Mouse (Mus musculus) cerebellum, adult 9-10 months (tissue): ENCODE results near the gene Snx14.
A peak's percentile ranks its signal among the peaks of the same experiment; 100 is the strongest.

Source experiments
- DNase-seq: peaks from one replicate; pipeline ENCODE4 v3.0.0; 2022

Snx14 gene

GRCm38 (mm10) chr9:88380076-88380475, 58.7 kb downstream of the Snx14 start:
- DNase-seq = no peak

DNA sequence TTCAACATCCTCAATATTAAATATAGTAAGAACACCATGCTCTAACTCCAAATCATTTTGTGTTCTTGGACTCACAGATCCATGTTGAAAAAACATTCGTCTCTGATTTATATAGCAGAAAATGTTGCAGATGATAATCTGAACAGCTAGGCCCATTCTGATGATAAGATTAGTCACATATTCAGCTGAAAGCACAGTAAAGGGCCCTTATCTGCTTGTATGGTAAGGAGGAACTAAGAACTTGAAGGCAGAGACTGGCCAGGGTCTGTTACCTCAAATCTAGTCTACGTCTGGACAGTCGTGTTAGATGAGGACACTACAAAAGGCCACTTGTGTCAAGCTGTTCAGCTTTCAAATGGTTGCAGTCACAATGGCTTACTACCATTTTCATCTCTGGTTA, 59.7 kb downstream of the Snx14 start:
- DNase-seq = no peak

GRCm38 (mm10) chr9:88377483-88377882, 61.3 kb downstream of the Snx14 start:
- no peak for DNase-seq

- DNase-seq = no peak
Observed at GRCm38 (mm10) chr9:88373001-88373400, 65.8 kb downstream of the Snx14 start.

DNA sequence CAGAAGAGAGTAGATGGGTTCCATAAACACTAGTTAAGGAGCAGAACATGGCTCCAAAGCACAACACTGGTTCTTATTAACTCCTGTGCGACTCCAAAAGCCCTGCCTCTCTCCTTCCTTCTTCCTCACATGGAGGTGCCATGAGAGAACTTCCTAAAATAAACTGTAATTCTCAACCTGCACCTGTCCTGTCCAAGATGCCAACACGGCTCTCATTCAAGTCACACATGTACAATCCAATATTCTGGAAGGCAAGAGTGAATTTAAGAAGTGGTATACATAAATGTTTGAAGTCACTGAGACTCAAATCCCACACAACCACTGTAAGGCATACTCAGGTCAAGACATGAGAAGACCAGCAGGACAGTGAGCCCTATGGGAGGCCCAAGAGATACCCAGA, 67.6 kb downstream of the Snx14 start:
- no peak for DNase-seq

- DNase-seq = no peak
Observed at GRCm38 (mm10) chr9:88369666-88370065, 69.1 kb downstream of the Snx14 start.

DNA sequence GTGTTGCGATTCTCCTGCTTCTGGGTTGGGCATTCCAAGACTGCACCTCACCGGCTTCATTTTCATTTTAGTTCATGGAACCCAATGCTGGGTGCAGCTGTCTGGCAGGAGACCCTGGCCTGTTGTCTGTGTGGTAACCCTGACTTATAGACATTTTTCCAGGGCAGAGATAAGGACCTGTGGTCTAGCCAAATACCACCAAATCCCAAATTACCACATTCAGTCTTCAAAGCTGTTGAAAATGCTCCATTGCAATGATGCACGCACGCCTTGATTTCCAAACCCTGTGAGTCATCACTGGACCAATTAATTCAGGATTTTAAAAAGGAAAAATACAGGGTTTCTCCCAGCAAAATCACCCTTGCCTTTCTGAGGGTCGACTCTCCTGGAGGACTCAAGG, 70.3 kb downstream of the Snx14 start:
- no peak for DNase-seq

- DNase-seq = no peak
Observed at GRCm38 (mm10) chr9:88367751-88368150, 71.0 kb downstream of the Snx14 start.

- DNase-seq = no peak
Observed at GRCm38 (mm10) chr9:88367322-88367721, 71.4 kb downstream of the Snx14 start.

- DNase-seq = no peak
Observed at GRCm38 (mm10) chr9:88366819-88367218, 71.9 kb downstream of the Snx14 start.

DNA sequence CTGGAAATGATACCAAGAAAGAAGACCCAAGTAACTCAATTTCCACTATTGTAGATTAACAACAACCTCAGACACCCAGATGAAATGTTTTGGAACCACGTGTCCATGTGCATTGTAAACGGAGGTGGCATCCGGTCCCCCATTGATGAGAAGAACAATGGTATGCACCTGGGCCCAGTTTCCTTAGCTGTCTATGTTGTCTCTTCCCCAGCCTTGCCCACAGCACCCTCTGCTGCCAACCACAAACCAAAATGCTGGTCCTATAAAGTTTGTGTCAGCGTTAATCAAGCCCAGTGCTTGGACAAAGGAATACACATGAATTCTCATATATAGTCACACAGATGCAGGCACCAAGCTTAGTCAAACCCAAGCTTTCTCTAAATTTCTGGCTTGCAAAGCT, 72.5 kb downstream of the Snx14 start:
- DNase-seq = no peak

GRCm38 (mm10) chr9:88363102-88363501, 75.7 kb downstream of the Snx14 start:
- peak; percentile 96 for DNase-seq

- DNase-seq = peak; percentile 48
Observed at GRCm38 (mm10) chr9:88362055-88362850, 76.5 kb downstream of the Snx14 start.

- peak; percentile 14 for DNase-seq
Observed at GRCm38 (mm10) chr9:88361211-88361909, 77.4 kb downstream of the Snx14 start.

GRCm38 (mm10) chr9:88359140-88359539, 79.6 kb downstream of the Snx14 start:
- no peak for DNase-seq

- DNase-seq = no peak
Observed at GRCm38 (mm10) chr9:88357173-88357572, 81.6 kb downstream of the Snx14 start.

DNA sequence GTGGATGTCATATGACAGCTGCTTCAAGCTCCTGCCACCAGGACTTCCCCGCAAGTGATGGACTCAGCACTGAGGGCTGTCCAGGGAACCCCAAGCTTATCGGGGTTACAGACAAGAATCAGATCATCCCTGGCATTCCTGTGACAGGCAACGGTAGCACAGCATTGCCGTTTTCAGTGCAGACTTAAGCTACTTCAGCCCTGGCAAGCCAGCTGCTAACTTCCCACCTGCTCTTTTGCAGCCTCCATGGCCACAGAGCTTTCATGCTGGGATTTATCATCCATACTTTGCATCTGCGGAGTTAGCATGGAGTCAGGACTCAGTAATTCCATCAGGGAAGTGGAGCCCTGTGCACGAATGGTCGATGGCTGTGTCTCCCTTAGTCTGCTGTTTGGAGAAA, 85.3 kb downstream of the Snx14 start:
- no peak for DNase-seq

GRCm38 (mm10) chr9:88352741-88353140, 86.0 kb downstream of the Snx14 start:
- DNase-seq = no peak

GRCm38 (mm10) chr9:88351163-88351562, 87.6 kb downstream of the Snx14 start:
- DNase-seq = no peak

GRCm38 (mm10) chr9:88350317-88350716, 88.4 kb downstream of the Snx14 start:
- DNase-seq = no peak

- no peak for DNase-seq
Observed at GRCm38 (mm10) chr9:88348623-88349022, 90.1 kb downstream of the Snx14 start.

- DNase-seq = no peak
Observed at GRCm38 (mm10) chr9:88346857-88347256, 91.9 kb downstream of the Snx14 start.

DNA sequence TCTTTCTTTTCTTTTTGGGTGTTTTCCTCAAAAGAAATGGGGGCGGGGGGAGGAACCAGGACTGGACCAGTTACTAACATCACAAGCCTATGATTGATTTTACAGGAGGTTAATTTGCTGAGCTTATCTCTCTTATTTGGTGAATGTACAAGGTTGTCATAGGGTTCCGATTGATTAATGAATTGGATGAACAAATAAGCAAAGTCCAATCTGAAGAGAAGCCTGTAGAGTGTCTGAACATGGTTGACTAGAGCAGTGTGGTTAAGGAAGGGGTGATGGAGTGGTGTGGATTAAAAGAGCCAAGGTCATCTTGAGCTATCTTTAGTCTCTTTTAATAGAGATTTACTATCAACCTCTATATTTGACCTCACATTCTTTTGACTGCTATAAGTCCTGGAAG, 94.3 kb downstream of the Snx14 start:
- DNase-seq = no peak

DNA sequence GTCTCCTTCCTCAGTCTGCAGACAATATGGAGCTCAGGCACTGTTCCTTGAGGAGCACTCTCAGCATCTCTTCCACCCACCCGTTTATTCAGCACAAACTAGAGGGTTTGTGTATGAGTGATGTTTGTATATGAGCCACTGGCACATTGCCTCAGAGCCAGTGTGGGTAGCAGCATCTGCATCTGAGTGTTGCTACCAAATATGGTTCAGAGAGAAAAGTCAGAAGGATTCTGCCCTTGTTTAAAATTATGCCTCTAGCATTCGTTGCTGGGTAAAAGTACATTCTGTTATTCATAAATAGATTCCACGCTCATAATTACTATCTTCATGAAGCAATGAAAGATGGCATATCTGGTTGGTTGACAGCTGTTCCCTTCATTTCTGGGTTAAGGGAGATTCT, 96.1 kb downstream of the Snx14 start:
- DNase-seq = no peak

GRCm38 (mm10) chr9:88342241-88342640, 96.5 kb downstream of the Snx14 start:
- no peak for DNase-seq
